Mouse (Mus musculus): ENCODE measurements around the gene Usp34.
"Not testable (repeated sequence)": the region's sequence is repeated elsewhere in the genome, so short reads cannot be mapped to it uniquely, and the experiment has no call there.

The Usp34 gene

GRCm38 (mm10) chr11:23497718-23498509 is 191.2 kb downstream of the Usp34 start, which contains the start of gene Ahsa2:
Gene Ahsa2, minus strand, starts transcription at chr11:23498030.
- DNase-seq (ENCODE audit: low read depth, low spot score): peak; percentile 97

DNA sequence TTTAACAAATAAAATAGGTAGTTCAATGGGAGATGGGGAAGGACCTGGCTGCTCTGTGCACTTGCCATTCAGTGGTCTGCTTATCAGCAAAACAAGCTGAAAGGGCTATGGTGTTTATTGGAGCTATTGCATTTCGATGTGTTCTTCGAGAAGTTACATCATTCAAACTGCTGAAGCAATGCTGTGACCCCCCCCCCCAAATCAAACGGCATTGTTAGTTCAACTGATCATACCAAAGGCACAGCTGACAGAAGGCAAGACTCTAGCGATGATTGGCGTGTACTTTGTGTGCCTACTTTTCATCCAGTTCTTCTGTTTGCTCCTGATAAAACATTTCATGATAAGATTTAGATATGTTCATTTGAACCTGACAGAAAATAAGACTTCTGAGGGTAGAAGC is 191.9 kb downstream of the Usp34 start:
- peak; percentile 26 for DNase-seq (ENCODE audit: low read depth, low spot score)

DNA sequence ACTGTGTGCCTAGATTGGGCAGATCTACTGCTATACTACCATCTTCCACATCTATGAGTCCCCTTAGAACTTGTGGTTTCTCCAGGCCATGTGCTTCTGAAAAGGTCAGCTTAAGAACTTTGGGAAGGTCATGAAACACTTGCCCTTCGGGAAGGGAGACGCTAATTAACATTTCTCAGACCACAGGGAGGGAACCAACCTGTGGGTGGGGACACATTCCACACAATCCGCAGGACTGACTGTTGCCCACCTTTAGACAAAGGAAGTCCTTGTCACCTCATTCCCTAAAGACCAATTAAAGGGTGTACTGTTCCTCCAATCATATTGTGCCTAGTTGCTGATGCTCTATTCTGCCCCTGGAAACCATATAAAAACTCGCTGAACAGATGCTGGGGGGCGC is 198.1 kb downstream of the Usp34 start:
- not testable (repeated sequence) for DNase-seq (ENCODE audit: low read depth, low spot score)

GRCm38 (mm10) chr11:23514785-23515184 is 208.1 kb downstream of the Usp34 start:
- not testable (repeated sequence) for DNase-seq (ENCODE audit: low read depth, low spot score)

GRCm38 (mm10) chr11:23515315-23515714 is 208.6 kb downstream of the Usp34 start:
- no peak for DNase-seq (ENCODE audit: low read depth, low spot score)

GRCm38 (mm10) chr11:23518981-23519380 is 212.3 kb downstream of the Usp34 start:
- no peak for DNase-seq (ENCODE audit: low read depth, low spot score)

DNA sequence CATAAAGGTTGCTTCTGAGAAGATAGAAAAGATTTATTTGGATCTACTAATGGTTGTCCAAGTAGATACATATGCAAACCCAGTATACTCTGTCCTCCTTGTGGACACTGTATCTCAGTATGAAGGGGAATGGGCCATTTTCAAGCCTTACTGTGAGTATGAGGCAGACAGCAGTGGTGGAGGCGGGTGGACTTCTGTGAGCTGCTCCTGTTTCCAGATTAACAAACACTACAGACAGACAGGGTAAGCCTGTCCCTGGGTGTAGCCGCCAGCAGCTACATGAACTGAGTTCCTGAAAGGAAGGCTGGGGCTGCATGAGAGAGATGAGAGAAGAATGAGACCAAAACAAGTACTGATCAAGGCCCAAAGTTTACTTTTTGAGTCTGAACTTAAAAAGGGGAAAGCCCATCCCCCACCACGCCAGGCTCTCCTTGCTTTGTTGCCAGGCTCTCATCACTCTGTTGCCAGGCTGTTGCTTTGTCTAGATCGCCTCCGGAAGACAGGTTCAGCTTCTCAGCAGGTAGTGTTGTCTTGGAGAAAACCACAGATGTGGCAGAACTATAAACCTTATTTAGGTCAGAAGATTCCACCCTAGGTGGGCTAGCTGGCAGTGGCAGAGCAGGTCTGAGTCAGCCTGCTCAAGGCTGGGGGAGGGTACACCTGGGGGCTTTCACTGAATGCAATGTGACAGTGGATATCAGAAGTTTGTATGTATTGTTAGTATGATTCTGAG is 213.9 kb downstream of the Usp34 start, which contains the start of gene 1700093K21Rik:
Gene 1700093K21Rik, minus strand, starts transcription at position 683 of the 733 bp plus-strand sequence.
- no peak for DNase-seq (ENCODE audit: low read depth, low spot score)

DNA sequence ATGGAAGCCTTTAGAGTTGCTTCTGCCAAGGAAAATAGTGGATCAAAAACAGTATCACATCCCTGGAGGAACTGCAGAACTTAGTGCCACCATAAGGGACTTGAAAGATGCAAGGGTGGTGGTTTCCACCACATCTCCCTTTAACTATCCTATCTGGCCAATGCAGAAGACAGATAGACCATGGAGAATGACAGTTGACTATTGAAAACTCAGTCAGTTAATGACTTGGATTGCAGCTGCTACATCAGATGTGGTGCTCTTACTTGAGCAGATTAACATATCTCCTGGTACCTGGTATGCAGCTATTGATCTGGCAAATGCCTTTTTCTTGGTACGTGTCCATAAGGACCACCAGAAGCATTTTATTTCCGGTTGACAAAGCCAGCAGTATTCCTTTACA is 230.8 kb downstream of the Usp34 start:
- no peak for DNase-seq (ENCODE audit: low read depth, low spot score)
